Mouse (Mus musculus): ENCODE data around the gene Atp2a3.

- TF ChIP-seq CTCF (IDR thresholded peaks at IDR 0.05; ENCODE audit: low read depth, low read length) (no peak), POLR2A (IDR thresholded peaks at IDR 0.05; ENCODE audit: extremely low read depth, insufficient read depth, low read length) (no peak)
Measured at GRCm38 (mm10) chr11:72917299-72917996, 43.5 kb upstream of the Atp2a3 start.

Data from liver, adult 2 months (tissue).